Mouse (Mus musculus) embryonic facial prominence, embryonic 14.5 days (tissue): ENCODE measurements at regions not wholly inside any gene's neighbourhood (a gene's known extent, or its start where the extent isn't known, plus 50 kb on each side); places are given as distances from the start of the nearest gene placed in this dataset.
A peak's percentile ranks its signal among the peaks of the same experiment; 100 is the strongest.

Source experiments
- ATAC-seq: fragments of 200-750 bp; cut with Nextera tagmentation; 2 replicates; pipeline ENCODE4 v1.8.0; 2017; ENCODE audit warnings: low read depth, moderate number of reproducible peaks, moderate TSS enrichment
- DNase-seq: peaks from one replicate; pipeline ENCODE4 v3.0.0-alpha.2; 2015; ENCODE audit warnings: low spot score
- H3K27ac ChIP-seq: fragments of 300-500 bp; sonication (generic); replicated peaks from 2 replicates; pipeline ENCODE4 v1.5.1; 2014; ENCODE audit warnings: low read depth, mild to moderate bottlenecking, low read length, moderate library complexity
- H3K27me3 ChIP-seq: fragments of 300-500 bp; sonication (generic); replicated peaks from 2 replicates; pipeline ENCODE4 v1.6.1; 2014; ENCODE audit warnings: low read length; ENCODE audit not compliant: control insufficient read depth, insufficient read depth
- H3K36me3 ChIP-seq: fragments of 300-500 bp; sonication (generic); 2 replicates; pipeline ENCODE4 v1.6.1; 2014; ENCODE audit warnings: low read length, mixed read lengths; ENCODE audit not compliant: control insufficient read depth, insufficient read depth
- H3K4me1 ChIP-seq: fragments of 300-500 bp; sonication (generic); 2 replicates; pipeline ENCODE4 v1.6.1; 2014; ENCODE audit warnings: antibody characterized with exemption, low read length; ENCODE audit not compliant: control insufficient read depth, insufficient read depth
- H3K4me2 ChIP-seq: fragments of 300-500 bp; sonication (generic); 2 replicates; pipeline ENCODE4 v1.6.1; 2014; ENCODE audit warnings: low read depth, mild to moderate bottlenecking, low read length, moderate library complexity, mixed read lengths
- H3K4me3 ChIP-seq: fragments of 300-500 bp; sonication (generic); 2 replicates; pipeline ENCODE4 v1.5.1; 2014; ENCODE audit warnings: low read depth, mild to moderate bottlenecking, low read length
- H3K9ac ChIP-seq: fragments of 300-500 bp; sonication (generic); 2 replicates; pipeline ENCODE4 v1.6.1; 2014; ENCODE audit warnings: low read depth, mild to moderate bottlenecking, low read length, moderate library complexity, mixed read lengths
- H3K9me3 ChIP-seq: fragments of 300-500 bp; sonication (generic); 2 replicates; pipeline ENCODE4 v1.6.1; 2016; ENCODE audit warnings: low read length; ENCODE audit not compliant: control insufficient read depth
- WGBS: fragments of 180-500 bp; shearing (Covaris S2); extraction: QIAGEN DNeasy Blood & Tissue Kit; methylation state at CpG from one replicate; pipeline ENCODE4 v1.1.7; 2014; 5-methylcytosine and 5-hydroxymethylcytosine counted together

GRCm38 (mm10) chr10:26695212-26695933, 57.8 kb upstream of the Arhgap18 start:
- peak overlapping the region; percentile 66 for H3K4me2 ChIP-seq
- peak; percentile 81 for DNase-seq
- no peaks in the 10 kb centered on the region; the same call in none of the 2 replicates for H3K4me1 ChIP-seq
- peak overlapping the region; percentile 37 for H3K4me3 ChIP-seq
- peak; percentile 93 for ATAC-seq
- H3K9me3 ChIP-seq = no peaks in the 10 kb centered on the region
- no peak overlapping the region for H3K27ac ChIP-seq
- WGBS = 3% methylated on average over 25 of the region's 25 CpGs
- no peaks in the 10 kb centered on the region for H3K36me3 ChIP-seq
- H3K9ac ChIP-seq = peak overlapping the region; percentile 51
- H3K27me3 ChIP-seq = peaks cover 5% of the 10 kb centered on the region; the same call in 1 of the 2 replicates
